Mouse (Mus musculus) limb, embryonic 14.5 days (tissue): ENCODE data around the gene R3hdml. TPM values are rescaled to one million over a fixed set of nuclear protein-coding genes. Genes with fewer than 3 reads are reported as not detected.
A peak's percentile ranks its signal among the peaks of the same experiment; 100 is the strongest.

Source experiments
- ATAC-seq: fragments of 200-750 bp; cut with Nextera tagmentation; 2 replicates; pipeline ENCODE4 v1.8.0; 2017; ENCODE audit warnings: low read depth, moderate number of reproducible peaks, moderate TSS enrichment; ENCODE audit not compliant: low FRiP score
- DNase-seq: peaks from one replicate; pipeline ENCODE4 v3.0.0-alpha.2; 2015; ENCODE audit warnings: low spot score
- H3K27ac ChIP-seq: fragments of 300-500 bp; sonication (generic); replicated peaks from 2 replicates; pipeline ENCODE4 v1.5.1; 2014; ENCODE audit warnings: low read depth, mild to moderate bottlenecking, low read length, moderate library complexity, mixed read lengths
- H3K27me3 ChIP-seq: fragments of 300-500 bp; sonication (generic); 2 replicates; pipeline ENCODE4 v1.6.1; 2014; ENCODE audit warnings: low read length, mixed read lengths; ENCODE audit not compliant: control insufficient read depth, insufficient read depth
- H3K36me3 ChIP-seq: fragments of 300-500 bp; sonication (generic); 2 replicates; pipeline ENCODE4 v1.6.1; 2014; ENCODE audit warnings: mild to moderate bottlenecking, low read length, moderate library complexity, mixed read lengths; ENCODE audit not compliant: control insufficient read depth, insufficient read depth
- H3K4me1 ChIP-seq: fragments of 300-500 bp; sonication (generic); 2 replicates; pipeline ENCODE4 v1.6.1; 2014; ENCODE audit warnings: antibody characterized with exemption, low read length, mixed read lengths; ENCODE audit not compliant: control insufficient read depth, insufficient read depth
- H3K4me2 ChIP-seq: fragments of 300-500 bp; sonication (generic); replicated peaks from 2 replicates; pipeline ENCODE4 v1.6.1; 2014; ENCODE audit warnings: low read depth, mild to moderate bottlenecking, low read length, moderate library complexity; ENCODE audit not compliant: severe bottlenecking
- H3K4me3 ChIP-seq: fragments of 300-500 bp; sonication (generic); replicated peaks from 2 replicates; pipeline ENCODE4 v1.5.1; 2014; ENCODE audit warnings: low read length
- H3K9ac ChIP-seq: fragments of 300-500 bp; sonication (generic); 2 replicates; pipeline ENCODE4 v1.6.1; 2014; ENCODE audit warnings: mild to moderate bottlenecking, low read depth, low read length, moderate library complexity; ENCODE audit not compliant: severe bottlenecking
- H3K9me3 ChIP-seq: fragments of 300-500 bp; sonication (generic); 2 replicates; pipeline ENCODE4 v1.6.1; 2016; ENCODE audit warnings: low read length; ENCODE audit not compliant: control insufficient read depth
- POLR2A ChIP-seq: fragments of 200-500 bp; IDR thresholded peaks from 2 replicates; pipeline ENCODE4 v1.8.0; 2012; ENCODE audit warnings: inconsistent platforms, mild to moderate bottlenecking, moderate library complexity, borderline replicate concordance; ENCODE audit not compliant: insufficient read depth, insufficient read length; ENCODE audit errors: extremely low read depth
- WGBS: fragments of 180-500 bp; shearing (Covaris S2); extraction: QIAGEN DNeasy Blood & Tissue Kit; methylation state at CpG from one replicate; pipeline ENCODE4 v1.1.7; 2014; 5-methylcytosine and 5-hydroxymethylcytosine counted together
- polyA plus RNA-seq, 2 experiments: library from polyadenylated mRNA; depleted of rRNA in 1 of 2; stranded (reverse) in 1 of 2; unstranded in 1 of 2; fragments of >200 nt; fragmentation: Nextera tagmentation in 1 of 2; extraction: Ambion mirVana in 1 of 2; gene quantifications; 2 replicates each; pipeline versions ENCODE4 v1.2.1 to v1.2.3; 2012 to 2014

R3hdml gene
- polyA plus RNA-seq, 2 experiments, result 0.16 TPM; not detected in 1

GRCm38 (mm10) chr2:163530418-163530817 is 38.3 kb downstream of the R3hdml start:
- H3K36me3 ChIP-seq, result no peaks in the 10 kb centered on the region
- 48% methylated on average over 8 of the region's 8 CpGs for WGBS
- H3K4me2 ChIP-seq, result no peak overlapping the region
- no peak overlapping the region for H3K9ac ChIP-seq
- no peak for TF ChIP-seq POLR2A
- ATAC-seq (no peak), DNase-seq (no peak)
- H3K4me1 ChIP-seq, result no peaks in the 10 kb centered on the region
- H3K4me3 ChIP-seq, result no peak overlapping the region
- no peak overlapping the region for H3K27ac ChIP-seq
- H3K27me3 ChIP-seq, result no peaks in the 10 kb centered on the region
- H3K9me3 ChIP-seq, result no peaks in the 10 kb centered on the region

- Histone ChIP-seq H3K4me1 (no peaks in the 10 kb centered on the region), H3K9ac (no peak overlapping the region), H3K27ac (no peak overlapping the region), H3K36me3 (no peaks in the 10 kb centered on the region), H3K27me3 (no peaks in the 10 kb centered on the region; the same call in 1 of the 2 replicates), H3K4me3 (no peak overlapping the region), H3K4me2 (no peak overlapping the region), H3K9me3 (no peaks in the 10 kb centered on the region)
- no peak for TF ChIP-seq POLR2A
- ATAC-seq (no peak), DNase-seq (peak; percentile 78)
- WGBS, result 11% methylated on average over 9 of the region's 9 CpGs
Measured at GRCm38 (mm10) chr2:163531917-163532316, 39.8 kb downstream of the R3hdml start.

GRCm38 (mm10) chr2:163533226-163533625 is 41.1 kb downstream of the R3hdml start:
- TF ChIP-seq POLR2A, result no peak
- Histone ChIP-seq H3K4me1 (no peaks in the 10 kb centered on the region), H3K9ac (no peak overlapping the region), H3K4me2 (no peak overlapping the region), H3K4me3 (no peak overlapping the region), H3K27me3 (no peaks in the 10 kb centered on the region; the same call in 1 of the 2 replicates), H3K9me3 (no peaks in the 10 kb centered on the region), H3K36me3 (no peaks in the 10 kb centered on the region), H3K27ac (no peak overlapping the region)
- WGBS, result 89% methylated on average over 9 of the region's 9 CpGs
- ATAC-seq (no peak), DNase-seq (no peak)

- Histone ChIP-seq H3K4me1 (no peaks in the 10 kb centered on the region), H3K9ac (peak overlapping the region; percentile 49), H3K27me3 (no peaks in the 10 kb centered on the region; the same call in 1 of the 2 replicates), H3K4me3 (peak overlapping the region; percentile 27), H3K4me2 (peak overlapping the region; percentile 55), H3K9me3 (no peaks in the 10 kb centered on the region), H3K36me3 (no peaks in the 10 kb centered on the region), H3K27ac (no peak overlapping the region)
- WGBS, result 8% methylated on average over 22 of the region's 22 CpGs
- DNase-seq (peak; percentile 68), ATAC-seq (peak; percentile 65)
- TF ChIP-seq POLR2A, result no peak
Measured at GRCm38 (mm10) chr2:163534958-163535524, 42.9 kb downstream of the R3hdml start.

- no peaks in the 10 kb centered on the region for H3K36me3 ChIP-seq
- H3K4me2 ChIP-seq, result no peak overlapping the region
- 70% methylated on average over 5 of the region's 5 CpGs for WGBS
- no peak for DNase-seq
- no peak overlapping the region for H3K4me3 ChIP-seq
- no peaks in the 10 kb centered on the region for H3K4me1 ChIP-seq
- no peak overlapping the region for H3K9ac ChIP-seq
- no peak for TF ChIP-seq POLR2A
- H3K27me3 ChIP-seq, result no peaks in the 10 kb centered on the region; the same call in 1 of the 2 replicates
- H3K27ac ChIP-seq, result no peak overlapping the region
- no peaks in the 10 kb centered on the region for H3K9me3 ChIP-seq
- ATAC-seq, result no peak
Measured at GRCm38 (mm10) chr2:163537443-163537842, 45.3 kb downstream of the R3hdml start.
